17 mouse cellular contexts compared by ENCODE assay signal in the genomic region with DNA sequence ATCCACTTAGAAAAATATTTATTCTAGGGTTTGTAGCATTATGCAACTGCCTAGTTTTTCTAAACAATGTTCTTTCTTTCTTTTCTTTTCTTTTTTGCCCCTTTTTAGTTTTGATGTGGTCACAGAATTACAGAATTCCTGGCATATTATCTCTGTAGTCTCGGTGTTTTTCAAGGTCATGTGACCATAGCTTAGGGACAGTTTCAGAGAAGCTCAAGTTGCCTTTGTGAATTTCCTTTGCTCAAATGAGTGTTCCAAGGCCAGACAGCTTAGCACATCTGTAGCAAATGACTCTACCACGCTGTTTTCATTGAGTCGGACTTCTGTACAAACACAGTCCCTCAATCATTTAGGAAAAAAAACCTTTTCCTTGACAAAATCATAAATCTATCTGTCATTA.
"Had no signal": no experiment of that assay in that cellular context is flagged by ENCODE, and none has a peak within 500 bp of the region (broad histone marks: within the 10 kb centered on the region; RNA-seq: fewer than 3 reads in every experiment).

No protein-coding gene starts in this region.

- H3K4me1 ChIP-seq: limb, embryonic 12.5 days; liver, embryonic 13.5 days; megakaryocyte, embryonic 14.5 days; midbrain, embryonic 13.5 days; neural tube, embryonic 15.5 days had no signal

- H3K36me3 ChIP-seq: limb, embryonic 12.5 days; liver, embryonic 13.5 days; midbrain, embryonic 13.5 days; neural tube, embryonic 15.5 days had no signal

- H3K27ac ChIP-seq: kidney, postnatal 0 days; limb, embryonic 12.5 days; liver, embryonic 13.5 days; macrophage; midbrain, embryonic 13.5 days; neural tube, embryonic 15.5 days; stomach, postnatal 0 days had no signal

- H3K4me3 ChIP-seq: limb, embryonic 12.5 days; liver, embryonic 13.5 days; megakaryocyte, embryonic 14.5 days; midbrain, embryonic 13.5 days; neural tube, embryonic 15.5 days had no signal

- DNase-seq: kidney, adult 8-10 months; kidney, postnatal 36 days; liver; liver, embryonic 13.5 days; liver, postnatal 0 days; right cerebral cortex, adult 18-20 months; right cerebral cortex, postnatal 25 days; thymus, adult 18-20 months; thymus, postnatal 14 days had no signal

- H3K27me3 ChIP-seq: limb, embryonic 12.5 days; liver, embryonic 13.5 days; megakaryocyte, embryonic 14.5 days; midbrain, embryonic 13.5 days; neural tube, embryonic 15.5 days had no signal

- H3K9ac ChIP-seq: limb, embryonic 12.5 days; liver, embryonic 13.5 days; liver, postnatal 0 days; midbrain, embryonic 13.5 days; neural tube, embryonic 15.5 days had no signal

- H3K4me2 ChIP-seq: limb, embryonic 12.5 days; liver, embryonic 13.5 days; midbrain, embryonic 13.5 days; neural tube, embryonic 15.5 days had no signal

- H3K9me3 ChIP-seq: limb, embryonic 12.5 days; liver, embryonic 13.5 days; midbrain, embryonic 13.5 days; neural tube, embryonic 15.5 days had no signal

- ATAC-seq: intestine, postnatal 0 days; liver, postnatal 0 days; midbrain, embryonic 13.5 days had no signal
